Mouse (Mus musculus) adrenal gland, postnatal 36 days (tissue): ENCODE data around the gene Ube2j1. TPM values are rescaled to one million over a fixed set of nuclear protein-coding genes. Genes with fewer than 3 reads are reported as not detected.
"Not testable (repeated sequence)": the region's sequence is repeated elsewhere in the genome, so short reads cannot be mapped to it uniquely, and the experiment has no call there.

Experiments used
- DNase-seq, 2 experiments: peaks; one replicate each; pipeline ENCODE4 v3.0.0; 2021; ENCODE audit warnings: mixed read lengths in 1 of 2
- long read RNA-seq, 2 experiments: library from polyadenylated mRNA; stranded (forward); transcript quantifications; one replicate each; pipeline ENCODE4 v2.0.0; 2021; ENCODE audit warnings: borderline sequencing depth in 2 of 2
- total RNA-seq, 2 experiments: library from RNA; stranded (reverse); gene quantifications; 2 replicates each; pipeline ENCODE4 v1.2.3; 2021

Gene Ube2j1
- 10 to 100 TPM; 74.0 to 86.9 TPM for total RNA-seq
- long read RNA-seq, experiment 1, transcript Ube2j1-202 (8 exons, 3,530 nt): major isoform, 30 of 52 reads
- long read RNA-seq, experiment 1, partial matches to known transcripts: 1 of 52 reads
- long read RNA-seq, experiment 1, other reads (novel, unspliced or antisense): 21 of 52 reads
- long read RNA-seq, experiment 2, transcript Ube2j1-202 (8 exons, 3,530 nt): major isoform, 12 of 20 reads
- long read RNA-seq, experiment 2, partial matches to known transcripts: 2 of 20 reads
- long read RNA-seq, experiment 2, other reads (novel, unspliced or antisense): 6 of 20 reads

DNA sequence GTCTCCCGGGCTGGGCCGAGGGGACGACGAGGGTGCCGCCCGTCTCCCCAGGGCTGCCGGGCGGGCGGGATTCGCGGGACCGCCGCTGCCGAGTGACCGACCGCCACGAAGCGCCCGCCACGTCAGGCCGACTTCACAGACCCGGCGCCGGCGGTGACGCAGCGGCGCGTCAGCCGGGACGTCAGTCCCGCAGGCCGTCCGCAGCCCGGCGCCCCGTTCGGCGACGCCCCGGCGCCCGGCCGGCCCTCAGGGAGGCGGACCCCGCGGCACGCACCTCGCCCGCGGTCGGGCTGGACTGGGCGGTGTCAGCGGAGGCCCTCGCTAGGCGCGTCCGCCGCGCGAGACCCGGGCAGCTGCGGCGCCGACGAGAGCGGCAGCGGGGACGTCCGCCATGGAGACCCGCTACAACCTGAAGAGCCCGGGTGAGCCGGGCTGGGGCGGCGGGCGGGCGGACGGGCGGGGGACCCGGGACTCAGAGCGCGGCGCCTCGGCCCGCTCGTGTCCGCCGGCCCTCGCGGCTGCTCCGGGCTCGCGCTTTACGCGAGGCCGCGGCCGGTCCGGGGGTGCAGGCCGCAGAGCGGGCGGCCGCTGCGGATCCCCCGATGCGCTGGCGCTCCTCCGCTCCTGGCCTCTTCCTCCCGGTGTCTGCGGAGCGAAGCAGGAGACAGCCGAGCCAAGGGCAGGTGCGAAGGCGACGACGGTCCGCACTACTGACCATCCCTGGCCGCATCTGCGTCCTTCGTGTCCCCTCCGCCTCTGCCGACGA is at the start of gene Ube2j1:
Gene Ube2j1 (plus strand): TSS at position 222 of the 766 bp plus-strand sequence.
- peak; percentile 93 to 95 for DNase-seq

DNA sequence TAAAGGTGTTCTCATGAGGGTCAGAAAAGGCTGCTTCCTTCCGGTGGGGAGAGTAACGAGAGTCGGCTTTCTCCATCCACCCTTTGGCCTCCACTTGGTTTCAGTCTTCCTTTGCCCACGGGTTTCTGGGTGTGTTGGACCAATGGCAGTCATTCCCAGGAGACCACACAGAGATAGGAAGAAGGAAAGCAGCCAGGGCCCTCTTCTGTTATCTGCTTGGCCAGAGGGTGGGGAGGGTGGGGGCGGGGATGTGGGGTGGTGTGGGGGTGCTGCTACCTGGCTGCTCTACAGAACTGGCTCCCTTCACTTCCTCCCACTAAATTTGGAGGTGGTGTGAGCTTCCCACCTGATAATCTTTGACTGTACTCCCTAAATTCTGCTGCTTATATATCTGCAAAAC is 49.6 kb upstream of the Ube2j1 start:
- no peak for DNase-seq

DNA sequence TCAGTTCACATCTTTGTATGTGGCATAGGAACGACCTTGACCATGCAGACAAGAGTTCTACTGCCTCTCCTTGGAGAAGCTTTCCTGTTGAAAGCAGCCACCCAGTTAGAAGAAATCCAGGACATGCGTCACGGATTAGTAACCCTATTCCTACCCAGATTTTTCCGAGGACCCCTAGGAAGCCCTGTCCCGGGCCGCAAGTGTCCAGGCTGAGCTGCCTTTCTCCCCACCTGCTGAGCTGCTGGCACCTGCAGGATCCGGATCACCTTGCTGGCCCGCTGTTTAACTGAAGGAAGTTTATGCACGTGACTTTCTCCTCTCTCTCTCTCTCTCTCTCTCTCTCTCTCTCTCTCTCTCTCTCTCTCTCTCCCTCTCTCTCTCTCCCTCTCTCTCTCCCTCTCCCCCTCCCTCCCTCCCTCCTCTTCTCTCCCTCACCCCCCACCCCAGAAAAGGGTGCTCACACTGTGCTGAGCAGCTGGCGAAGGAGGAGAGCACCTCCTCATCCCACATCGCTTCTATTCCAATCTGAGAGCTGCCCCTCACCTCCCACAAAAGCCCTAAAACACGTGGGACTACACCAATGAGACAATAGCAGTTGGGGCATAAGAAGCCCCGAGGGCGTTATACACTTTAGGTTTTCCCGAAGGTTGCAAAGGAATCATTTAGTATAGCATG is 49.0 kb upstream of the Ube2j1 start:
- no peak for DNase-seq

DNA sequence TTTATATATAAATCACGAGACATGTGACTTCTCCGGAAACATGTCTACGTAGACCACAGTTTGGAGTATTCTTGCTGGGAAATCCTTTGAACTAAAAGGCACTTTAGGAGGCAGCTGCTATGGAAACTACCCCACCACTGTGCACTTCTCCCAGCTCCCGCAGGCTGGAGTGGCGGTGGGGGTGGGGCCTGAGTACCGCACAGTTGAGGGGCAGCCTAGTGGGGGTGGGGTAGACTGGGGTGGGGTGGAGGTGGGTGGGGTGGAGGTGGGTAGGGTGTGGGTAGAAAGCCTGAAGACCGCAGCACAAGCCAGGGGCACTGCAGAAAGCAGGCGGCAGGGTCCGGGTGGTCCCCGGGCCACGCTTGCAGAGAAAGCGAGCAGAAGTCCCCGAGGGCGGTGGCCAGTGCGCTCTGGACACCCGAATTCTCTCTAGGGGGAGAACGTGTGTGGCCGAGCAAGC is 48.5 kb upstream of the Ube2j1 start, which contains the start of gene Rragd:
Gene Rragd (plus strand): TSS at position 322 of the 460 bp plus-strand sequence.
- DNase-seq: peak; percentile 33 to 59

DNA sequence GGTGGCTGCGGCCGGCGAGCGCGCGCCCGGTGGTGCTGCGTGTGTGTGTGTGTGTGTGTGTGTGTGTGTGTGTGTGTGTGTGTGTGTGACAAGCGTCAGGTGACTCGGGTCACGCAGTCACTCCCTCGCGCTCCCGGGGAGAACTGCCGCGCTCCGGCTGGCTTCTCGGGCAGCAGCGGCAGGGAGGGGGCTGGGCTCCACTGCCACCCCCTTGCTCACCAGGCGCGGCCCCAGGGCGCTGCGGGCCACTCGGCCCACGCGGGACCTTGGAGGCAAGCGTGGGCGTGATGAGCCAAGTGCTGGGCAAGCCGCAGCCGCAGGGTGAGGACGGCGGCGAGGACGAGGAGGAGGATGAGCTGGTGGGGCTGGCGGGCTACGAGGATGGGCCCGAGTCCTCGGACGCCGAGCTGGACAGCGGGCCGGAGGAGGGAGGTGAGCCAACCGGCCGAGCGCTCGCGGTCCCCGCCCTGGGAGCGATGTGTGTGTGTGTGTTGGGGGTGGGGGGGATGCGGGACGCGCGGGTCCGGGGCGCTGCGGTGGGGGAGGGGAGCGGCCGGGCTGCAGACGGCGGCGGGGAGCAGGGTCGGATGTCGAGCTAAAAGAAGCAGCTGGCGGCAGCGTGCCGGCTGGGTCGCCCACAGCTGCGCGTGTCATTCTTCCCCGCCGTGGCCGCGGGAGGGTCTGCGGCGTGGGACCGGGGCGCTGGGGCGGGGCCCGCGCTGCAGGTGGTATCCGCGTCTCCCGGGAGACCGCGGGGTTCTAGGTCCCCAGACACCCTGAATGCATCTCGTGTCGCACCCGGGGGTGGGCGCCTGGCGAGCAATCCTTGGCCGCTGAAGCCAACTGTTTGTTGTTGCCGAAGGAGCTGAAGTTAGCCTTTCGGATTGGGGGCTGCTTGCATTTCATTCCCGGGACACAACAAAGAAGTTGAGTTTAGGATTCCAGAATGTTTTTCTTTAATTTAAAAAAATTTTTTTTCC is 47.8 kb upstream of the Ube2j1 start:
- peak; percentile 76 to 81 for DNase-seq

DNA sequence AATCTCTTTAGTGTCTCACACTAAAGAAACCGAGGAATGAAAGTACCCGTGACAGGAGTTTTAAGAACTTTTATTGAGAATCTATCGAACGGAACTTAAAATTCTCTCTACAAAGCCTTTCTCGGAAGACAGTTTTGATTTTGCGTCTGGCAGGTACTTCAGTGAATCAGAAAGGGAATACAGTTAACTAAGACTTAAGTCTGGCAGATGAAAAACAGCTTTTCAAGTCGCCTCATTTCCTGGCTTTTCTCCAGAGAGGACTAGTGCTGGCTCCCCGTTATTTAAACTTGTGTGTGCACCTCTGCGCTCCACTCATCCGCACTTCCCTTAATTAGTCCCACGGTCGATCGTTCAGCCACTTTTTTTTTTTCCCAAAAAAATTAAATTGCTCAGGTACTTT is 47.0 kb upstream of the Ube2j1 start:
- no peak for DNase-seq

DNA sequence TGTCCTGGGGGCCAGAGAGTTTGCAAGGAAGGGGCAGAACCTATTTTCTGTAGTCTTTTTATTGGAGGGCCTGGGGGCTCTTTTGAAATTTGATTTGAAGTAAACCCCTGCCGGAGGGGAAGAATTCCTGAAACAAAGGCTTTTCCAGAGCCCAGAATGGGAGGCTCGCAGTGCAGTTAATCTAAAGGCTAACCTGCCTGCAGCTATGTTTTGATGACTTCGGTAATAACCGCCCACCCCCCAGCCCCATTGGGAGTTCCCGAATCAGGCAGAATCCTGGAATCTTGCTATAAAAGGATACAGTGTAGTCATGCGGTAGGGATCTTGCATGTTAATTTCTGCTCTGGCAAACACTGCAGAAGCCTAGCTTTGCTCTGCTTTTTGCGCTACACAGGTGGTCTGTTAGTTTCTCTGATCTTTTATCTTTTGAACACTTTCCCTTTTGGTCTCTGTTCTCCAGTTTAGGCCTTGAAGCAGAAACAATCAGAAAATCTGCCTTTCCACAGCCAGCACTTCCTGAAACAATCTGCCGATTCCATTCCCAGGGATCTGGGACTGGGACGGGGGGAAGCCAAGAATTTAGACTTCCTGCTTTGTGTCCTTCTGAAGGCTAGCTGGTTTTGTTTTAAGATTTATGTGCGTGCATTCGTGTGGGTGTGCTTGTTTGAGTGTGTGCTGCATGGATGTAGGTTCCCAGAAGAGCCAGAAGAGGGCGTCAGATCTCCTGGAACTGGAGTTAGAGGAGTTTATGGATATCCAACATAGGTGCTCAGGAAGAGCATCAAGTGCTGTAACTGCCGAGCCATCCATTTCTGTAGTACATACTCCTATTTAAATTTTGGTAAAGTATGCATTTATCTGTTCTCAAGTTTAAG is 46.2 kb upstream of the Ube2j1 start:
- no peak for DNase-seq

DNA sequence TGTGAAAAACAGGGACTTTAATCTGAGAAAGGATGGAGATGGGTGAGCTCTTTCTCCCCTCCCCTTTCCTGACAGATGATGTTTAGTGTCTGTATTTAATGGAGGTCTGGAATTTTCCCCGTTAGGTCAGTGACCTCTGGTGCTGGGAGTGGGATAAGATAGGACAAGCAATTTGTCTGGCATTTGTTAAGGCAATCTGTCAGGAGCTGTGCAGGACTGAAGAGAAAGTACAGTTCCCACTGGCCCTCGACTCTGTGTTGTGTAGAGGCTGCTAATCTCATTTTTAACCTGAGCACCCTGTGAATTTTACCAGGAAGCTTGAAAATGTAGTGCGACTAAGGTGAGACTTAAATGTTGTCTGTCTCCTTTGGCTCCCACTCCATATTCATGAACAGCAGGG is 45.5 kb upstream of the Ube2j1 start:
- no peak for DNase-seq

DNA sequence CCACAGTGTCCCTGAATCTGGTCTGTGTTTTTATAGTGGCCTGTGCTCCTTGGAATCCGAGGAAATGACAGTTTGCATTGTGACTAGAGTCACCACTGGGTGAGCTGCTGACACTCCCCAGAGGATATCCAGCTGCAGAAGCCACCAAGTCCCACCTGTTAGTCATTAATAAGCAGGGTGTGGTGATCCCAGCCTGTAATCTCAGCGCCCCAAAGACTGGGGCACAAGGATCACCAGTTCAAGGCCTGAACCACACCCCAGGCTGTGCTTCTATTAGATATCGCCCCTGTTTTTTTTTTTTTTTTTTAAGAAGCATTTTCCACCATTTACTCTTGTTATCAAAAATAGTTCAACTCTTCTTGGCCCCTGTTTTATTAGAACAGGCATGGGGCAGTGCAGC is 44.2 kb upstream of the Ube2j1 start:
- no peak for DNase-seq

DNA sequence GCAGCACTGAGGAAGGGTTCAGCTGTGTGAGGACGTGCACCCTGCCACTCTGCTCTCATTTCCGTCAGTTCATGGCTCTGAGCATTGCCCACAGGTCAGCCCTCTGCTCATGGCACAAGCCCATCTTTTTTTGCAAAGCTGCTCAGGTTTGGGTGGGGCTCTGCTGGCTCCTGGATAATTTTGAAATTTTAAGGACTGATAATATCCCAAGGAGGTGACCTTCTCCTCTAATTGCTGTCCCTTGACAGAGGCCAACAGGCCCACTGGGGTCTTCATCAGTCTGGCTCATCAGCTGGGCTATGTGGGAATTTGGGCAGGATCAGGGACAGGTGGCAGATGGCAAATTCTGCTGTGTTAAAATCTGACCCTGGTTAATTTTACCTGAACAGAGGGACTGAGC is 41.9 kb upstream of the Ube2j1 start:
- no peak for DNase-seq

DNA sequence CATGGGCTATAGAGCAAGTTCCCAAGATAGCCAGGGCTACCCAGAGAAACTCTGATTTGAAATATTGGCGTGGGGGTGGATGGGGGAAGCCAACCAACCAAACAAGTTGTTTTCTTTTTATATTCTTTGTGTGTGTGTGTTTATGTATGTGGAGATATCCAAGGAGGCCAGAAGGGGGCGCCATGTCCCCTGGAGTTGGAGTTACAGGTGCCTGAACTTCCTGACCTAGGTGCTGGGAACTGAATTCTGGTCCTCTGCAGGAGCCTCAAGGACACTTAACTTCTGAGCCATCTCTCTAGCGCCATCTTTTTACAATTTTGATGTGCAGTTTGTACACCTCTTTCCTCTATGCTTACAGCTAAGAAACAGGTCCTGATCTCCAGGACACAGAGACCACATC is 37.0 kb upstream of the Ube2j1 start:
- no peak for DNase-seq

DNA sequence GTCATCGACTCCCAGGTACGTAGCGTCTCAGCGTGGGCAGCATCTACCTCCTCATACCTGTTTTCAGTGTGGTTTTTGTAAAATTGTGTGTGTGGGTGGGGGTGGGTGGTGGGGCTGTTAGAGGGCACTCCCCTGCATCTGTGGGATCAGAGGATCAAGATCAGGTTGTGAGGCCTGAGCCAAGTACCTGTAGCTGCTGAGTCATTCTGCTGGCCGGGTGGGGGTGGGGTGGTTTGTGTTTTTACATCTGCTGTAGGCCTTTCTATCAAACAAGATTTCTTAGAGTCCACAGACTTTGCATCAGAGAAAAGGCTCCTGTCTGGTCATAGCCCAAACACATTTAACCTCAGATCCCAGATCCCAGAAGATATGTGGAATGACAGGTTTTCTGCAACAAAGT is 35.1 kb upstream of the Ube2j1 start:
- no peak for DNase-seq

DNA sequence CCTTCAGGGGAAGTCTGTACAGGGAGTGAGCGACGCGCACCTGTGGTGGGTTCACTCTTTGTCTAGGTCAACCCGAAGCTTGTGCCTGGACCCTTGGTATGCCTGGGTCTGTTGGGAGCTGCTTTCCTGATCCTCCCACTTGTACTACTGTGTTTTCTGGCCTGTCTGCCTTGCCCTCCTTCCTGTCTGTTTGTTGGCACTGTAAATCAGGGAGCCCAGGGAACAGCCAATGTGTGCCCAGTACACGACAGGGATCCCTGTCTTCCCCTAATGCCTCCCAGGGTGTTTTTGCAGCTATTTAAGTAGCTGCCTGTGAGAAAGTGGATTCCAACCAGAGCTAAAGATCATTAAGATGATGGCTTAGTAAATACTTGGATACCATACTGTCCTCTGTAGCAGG is 33.6 kb upstream of the Ube2j1 start:
- no peak for DNase-seq

DNA sequence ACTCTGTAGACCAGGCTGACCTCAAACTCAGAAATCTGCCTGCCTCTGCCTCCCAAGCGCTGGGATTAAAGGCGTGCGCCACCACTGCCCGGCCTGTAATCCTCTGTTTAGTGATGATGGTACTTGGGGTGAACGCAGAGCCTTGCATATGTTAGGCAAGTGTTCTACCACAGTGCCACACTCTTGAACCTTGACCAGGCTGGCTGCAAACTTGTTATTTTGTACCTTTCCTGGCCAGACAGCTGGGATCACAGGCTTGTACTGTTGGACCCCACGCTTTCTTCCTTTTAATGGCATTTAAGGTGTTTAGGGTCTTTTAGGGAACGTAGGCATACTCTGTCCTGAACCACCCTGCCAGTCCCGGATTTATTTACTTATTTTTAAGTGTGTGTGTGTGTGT is 32.2 kb upstream of the Ube2j1 start:
- no peak for DNase-seq

DNA sequence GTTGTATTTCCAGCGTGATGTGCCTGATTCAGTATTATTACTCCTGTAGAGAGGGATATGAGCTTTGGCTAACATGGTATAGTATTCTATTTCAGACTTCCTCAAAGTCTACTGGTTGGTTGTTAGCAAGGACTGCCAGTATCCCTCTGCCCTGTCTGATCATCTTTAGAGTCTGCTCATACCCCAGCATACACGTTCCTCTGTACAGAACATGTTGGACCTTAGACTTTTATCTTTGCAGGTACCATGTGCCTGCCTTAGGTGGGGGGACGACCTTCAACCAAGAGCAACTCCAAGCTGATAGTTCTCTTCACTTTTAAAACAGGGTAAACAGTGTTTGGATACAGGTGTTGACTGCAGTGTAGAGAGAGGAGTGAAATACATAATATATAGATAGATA is 29.1 kb upstream of the Ube2j1 start:
- no peak for DNase-seq

DNA sequence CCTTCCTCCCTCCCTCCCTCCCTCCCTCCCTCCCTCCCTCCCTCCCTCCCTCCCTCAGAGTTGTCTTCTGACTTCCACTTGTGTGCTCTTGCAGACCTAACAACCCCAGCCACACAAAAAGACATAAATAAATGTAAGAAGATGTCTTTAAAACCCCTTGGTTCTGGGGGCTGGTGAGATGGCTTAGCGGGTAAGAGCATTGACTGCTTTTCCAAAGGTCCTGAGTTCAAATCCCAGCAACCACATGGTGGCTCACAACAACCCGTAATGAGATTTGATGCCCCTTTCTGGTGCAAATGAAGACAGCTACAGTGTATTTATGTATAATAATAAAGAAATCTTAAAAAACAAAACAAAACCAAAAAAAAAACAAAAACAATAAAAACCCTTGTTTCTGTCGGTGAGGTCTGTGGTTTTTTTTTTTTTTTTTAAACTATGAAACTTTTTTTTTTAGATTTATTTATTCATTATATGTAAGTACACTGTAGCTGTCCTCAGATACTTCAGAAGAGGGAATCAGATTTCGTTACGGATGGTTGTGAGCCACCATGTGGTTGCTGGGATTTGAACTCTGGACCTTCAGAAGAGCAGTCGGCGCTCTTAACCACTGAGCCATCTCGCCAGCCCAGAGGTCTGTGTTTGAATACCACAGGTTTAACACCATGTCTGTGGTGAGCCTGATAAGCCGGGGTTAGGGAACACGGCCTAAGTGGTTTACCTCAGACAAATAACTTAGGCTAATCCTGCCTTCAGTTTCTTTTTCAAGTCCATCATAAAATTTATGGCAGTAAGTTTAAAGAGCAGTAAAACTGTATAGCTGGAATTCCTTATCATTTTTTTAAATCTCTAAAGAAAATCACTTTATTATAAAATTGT is 25.4 kb upstream of the Ube2j1 start:
- not testable (repeated sequence) for DNase-seq

DNA sequence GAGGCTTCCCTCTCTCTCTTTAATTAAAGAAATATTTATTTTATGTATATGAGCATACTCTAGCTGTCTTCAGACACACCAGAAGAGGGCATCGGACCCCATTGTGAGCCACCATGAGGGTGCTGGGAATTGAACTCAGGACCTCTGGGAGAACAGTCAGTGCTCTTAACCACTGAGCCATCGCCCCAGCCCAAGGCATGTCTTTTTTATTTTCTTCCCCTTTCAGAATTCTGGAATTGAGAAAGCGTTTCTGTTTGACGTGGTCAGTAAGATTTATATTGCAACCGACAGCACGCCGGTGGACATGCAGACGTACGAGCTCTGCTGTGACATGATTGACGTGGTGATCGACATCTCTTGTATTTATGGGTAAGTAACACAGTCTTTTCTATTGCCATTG is 24.4 kb upstream of the Ube2j1 start:
- DNase-seq: no peak

DNA sequence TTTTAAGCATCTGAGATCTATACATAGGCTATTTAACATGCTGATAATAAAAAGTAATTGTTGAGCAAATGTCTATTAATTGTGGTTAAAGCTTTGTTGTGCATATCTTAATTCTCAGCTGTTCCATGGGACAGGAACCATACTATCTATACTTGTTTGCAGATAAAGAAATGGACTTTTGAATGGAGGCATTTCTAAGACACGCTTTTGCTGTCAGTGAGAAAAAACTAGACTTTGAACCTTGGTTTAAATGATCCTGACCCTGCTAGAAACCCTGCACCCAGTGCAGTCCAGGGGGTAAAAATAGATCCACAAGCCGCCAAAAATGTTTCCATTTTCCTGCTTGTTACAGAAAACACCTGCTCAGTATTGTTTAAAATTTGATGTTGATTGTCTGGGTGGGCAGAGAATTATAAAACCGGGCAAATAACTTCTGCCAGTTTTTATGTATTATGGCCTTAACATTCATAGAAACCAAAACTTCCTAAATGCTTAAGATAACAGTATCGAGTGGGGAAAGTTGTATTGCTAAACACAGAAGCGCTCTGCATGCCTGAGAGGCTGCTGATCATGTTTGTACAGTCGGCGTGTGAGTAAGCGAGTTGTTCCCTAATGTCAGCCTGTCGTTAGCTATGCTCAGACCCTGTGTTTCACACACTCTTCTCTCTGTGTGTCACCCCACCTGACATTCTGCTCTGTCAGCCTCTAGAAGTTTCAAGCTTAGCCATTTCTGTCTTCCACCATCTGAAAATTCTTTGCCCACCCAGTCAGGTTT is 23.6 kb upstream of the Ube2j1 start:
- no peak for DNase-seq

DNA sequence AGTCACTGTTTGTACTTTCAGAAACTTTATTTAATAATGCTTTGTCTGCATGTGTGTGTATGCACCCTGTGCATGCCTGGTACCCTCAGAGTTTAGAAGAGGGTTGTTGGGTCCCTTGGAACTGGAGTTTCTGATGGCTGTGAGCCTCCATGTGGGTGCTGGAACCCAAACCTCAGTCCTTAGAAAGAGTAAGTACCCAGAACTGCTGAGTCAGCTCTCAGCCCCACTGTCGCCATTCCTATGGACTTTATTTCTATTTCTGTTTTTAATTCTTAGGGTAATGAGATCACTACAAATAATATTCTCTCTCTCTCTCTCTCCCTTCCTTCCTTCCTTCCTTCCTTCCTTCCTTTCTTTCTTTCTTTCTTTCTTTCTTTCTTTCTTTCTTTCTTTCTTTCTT is 21.1 kb upstream of the Ube2j1 start:
- DNase-seq: no peak
